Mouse (Mus musculus) liver, embryonic 15.5 days (tissue): ENCODE measurements around the gene Izumo2. TPM values are rescaled to one million over a fixed set of nuclear protein-coding genes. Genes with fewer than 3 reads are reported as not detected.

ENCODE experiments used
- ATAC-seq: fragments of 200-750 bp; cut with Nextera tagmentation; 2 replicates; pipeline ENCODE4 v1.8.0; 2017; ENCODE audit warnings: moderate number of reproducible peaks, mild to moderate bottlenecking, moderate library complexity; ENCODE audit not compliant: insufficient read depth
- H3K27ac ChIP-seq: fragments of 300-500 bp; sonication (generic); replicated peaks from 2 replicates; pipeline ENCODE4 v1.5.1; 2015; ENCODE audit warnings: mild to moderate bottlenecking, inconsistent platforms
- H3K27me3 ChIP-seq: fragments of 300-500 bp; sonication (generic); 2 replicates; pipeline ENCODE4 v1.6.1; 2015; ENCODE audit warnings: mild to moderate bottlenecking, inconsistent platforms
- H3K36me3 ChIP-seq: fragments of 300-500 bp; sonication (generic); replicated peaks from 2 replicates; pipeline ENCODE4 v1.6.1; 2015; ENCODE audit warnings: moderate library complexity, mild to moderate bottlenecking, inconsistent platforms
- H3K4me1 ChIP-seq: fragments of 300-500 bp; sonication (generic); replicated peaks from 2 replicates; pipeline ENCODE4 v1.6.1; 2015; ENCODE audit warnings: inconsistent platforms
- H3K4me2 ChIP-seq: fragments of 300-500 bp; sonication (generic); 2 replicates; pipeline ENCODE4 v1.6.1; 2015; ENCODE audit warnings: moderate library complexity, mild to moderate bottlenecking, inconsistent platforms
- H3K4me3 ChIP-seq: fragments of 300-500 bp; sonication (generic); replicated peaks from 2 replicates; pipeline ENCODE4 v1.5.1; 2015; ENCODE audit warnings: mild to moderate bottlenecking, inconsistent platforms
- H3K9ac ChIP-seq: fragments of 300-500 bp; sonication (generic); 2 replicates; pipeline ENCODE4 v1.6.1; 2015; ENCODE audit warnings: moderate library complexity, mild to moderate bottlenecking, inconsistent platforms
- H3K9me3 ChIP-seq: fragments of 300-500 bp; sonication (generic); replicated peaks from 2 replicates; pipeline ENCODE4 v1.6.1; 2016; ENCODE audit warnings: inconsistent platforms
- WGBS: fragments of 180-500 bp; shearing (Covaris S2); methylation state at CpG from one replicate; pipeline ENCODE4 v1.1.7; 2015; ENCODE audit warnings: mixed read lengths; ENCODE audit not compliant: insufficient replicate concordance; 5-methylcytosine and 5-hydroxymethylcytosine counted together
- polyA plus RNA-seq: library from polyadenylated mRNA; unstranded; fragments of >200 nt; fragmentation: Nextera tagmentation; extraction: Ambion mirVana; gene quantifications from 2 replicates; pipeline ENCODE4 v1.2.1, GENCODE M21; 2015

Izumo2 gene
- polyA plus RNA-seq, 1 experiment from 2014 or later: not detected

- ATAC-seq: no peak
- peaks cover 24% of the 10 kb centered on the region for H3K27me3 ChIP-seq
- H3K27ac ChIP-seq: no peak overlapping the region
- H3K9ac ChIP-seq: no peak overlapping the region
- 0 out of 2 replicates have a peak, but pooled peaks cover 11% of the 10 kb centered on the region for H3K4me1 ChIP-seq
- no peak overlapping the region for H3K4me3 ChIP-seq
- H3K9me3 ChIP-seq: 0 out of 2 replicates have a peak, but pooled peaks cover 3% of the 10 kb centered on the region
- H3K36me3 ChIP-seq: no peaks in the 10 kb centered on the region
- 60% methylated on average over 4 of the region's 4 CpGs for WGBS
- H3K4me2 ChIP-seq: no peak overlapping the region
These were observed 34.0 kb upstream of the Izumo2 start for GRCm38 (mm10) chr7:44674511-44674910.

DNA sequence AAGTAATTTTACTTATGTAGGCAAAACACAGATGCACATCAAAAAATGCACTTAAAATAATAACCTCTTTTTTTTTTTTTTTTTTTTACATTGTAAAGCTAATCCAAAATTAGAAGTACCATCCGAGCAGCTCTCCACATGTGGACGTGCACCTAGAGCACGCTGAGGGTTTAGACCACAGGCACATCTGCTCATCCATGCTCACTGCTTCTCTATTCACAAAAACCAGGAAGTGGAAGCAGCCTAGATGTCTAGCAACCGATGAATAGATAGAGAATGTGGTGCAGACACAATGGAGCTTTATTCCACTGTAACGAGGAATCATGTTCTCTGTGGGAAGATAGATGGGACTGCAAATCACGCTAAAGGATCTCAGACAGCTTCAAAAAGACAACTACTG, 33.4 kb upstream of the Izumo2 start:
- no peak for ATAC-seq

DNA sequence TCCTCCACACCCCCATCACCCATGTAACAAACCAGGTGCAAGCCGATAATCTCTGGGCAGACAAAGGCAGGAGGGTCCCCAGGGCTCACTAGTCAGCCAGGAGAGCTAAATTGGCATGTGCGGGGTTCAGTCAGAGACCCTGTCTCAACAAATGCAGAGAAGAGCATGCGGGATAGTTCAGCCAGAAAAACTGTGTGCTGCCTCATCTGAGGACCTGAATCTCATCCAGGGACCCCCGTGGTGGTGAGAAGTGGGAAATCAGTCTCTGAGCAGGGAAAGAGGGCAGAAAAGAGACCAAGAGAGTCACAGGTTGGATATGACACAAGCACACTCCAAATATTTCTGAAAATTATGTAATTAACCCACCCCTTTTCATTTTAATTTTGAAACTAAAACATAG, 32.4 kb upstream of the Izumo2 start:
- ATAC-seq: no peak
- Histone ChIP-seq H3K27ac (no peak overlapping the region), H3K9ac (no peak overlapping the region), H3K4me3 (no peak overlapping the region), H3K4me1 (0 out of 2 replicates have a peak, but pooled peaks cover 6% of the 10 kb centered on the region), H3K9me3 (0 out of 2 replicates have a peak, but pooled peaks cover 3% of the 10 kb centered on the region), H3K4me2 (no peak overlapping the region), H3K27me3 (peaks cover 10% of the 10 kb centered on the region), H3K36me3 (no peaks in the 10 kb centered on the region)
- WGBS: 51% methylated on average over 4 of the region's 4 CpGs

More for the DNA sequence above, 33.4 kb upstream of the Izumo2 start:
- Histone ChIP-seq H3K27me3 (peaks cover 19% of the 10 kb centered on the region), H3K4me3 (no peak overlapping the region), H3K9me3 (0 out of 2 replicates have a peak, but pooled peaks cover 3% of the 10 kb centered on the region), H3K9ac (no peak overlapping the region), H3K36me3 (no peaks in the 10 kb centered on the region), H3K27ac (no peak overlapping the region), H3K4me2 (no peak overlapping the region), H3K4me1 (0 out of 2 replicates have a peak, but pooled peaks cover 11% of the 10 kb centered on the region)
- 55% methylated on average over 6 of the region's 6 CpGs for WGBS

DNA sequence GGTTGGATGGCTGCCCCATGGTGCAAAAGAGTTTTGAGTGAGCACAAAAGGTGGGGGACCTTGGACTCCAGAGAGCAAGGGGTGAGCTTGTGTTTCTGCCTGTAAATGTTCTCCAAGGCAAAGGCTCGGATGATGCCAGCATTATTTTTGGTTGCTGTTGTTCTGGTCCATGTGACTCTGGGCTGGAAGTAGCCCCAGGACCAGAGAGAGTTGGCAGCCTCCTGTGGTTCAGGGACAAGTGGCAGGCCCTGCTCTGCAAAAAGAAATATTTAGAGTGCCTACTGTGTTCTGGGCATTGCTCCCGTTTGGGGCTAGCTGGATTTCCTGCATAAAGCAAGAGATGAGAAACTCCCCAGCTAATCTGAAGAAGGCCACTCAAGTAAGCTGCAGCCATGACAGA, 31.9 kb upstream of the Izumo2 start:
- H3K4me3 ChIP-seq: no peak overlapping the region
- ATAC-seq: no peak
- WGBS: 42% methylated on average over 2 of the region's 2 CpGs

GRCm38 (mm10) chr7:44683656-44684055, 24.9 kb upstream of the Izumo2 start:
- Histone ChIP-seq H3K4me2 (no peak overlapping the region), H3K27ac (no peak overlapping the region; the same call in 1 of the 2 replicates)
- peak; percentile 58 for ATAC-seq

More for the DNA sequence above, 31.9 kb upstream of the Izumo2 start:
- Histone ChIP-seq H3K4me2 (no peak overlapping the region), H3K27ac (no peak overlapping the region), H3K4me1 (0 out of 2 replicates have a peak, but pooled peaks cover 2% of the 10 kb centered on the region), H3K27me3 (0 out of 2 replicates have a peak, but pooled peaks cover 5% of the 10 kb centered on the region), H3K9ac (no peak overlapping the region), H3K36me3 (no peaks in the 10 kb centered on the region), H3K9me3 (0 out of 2 replicates have a peak, but pooled peaks cover 3% of the 10 kb centered on the region)

GRCm38 (mm10) chr7:44685531-44686402, 22.8 kb upstream of the Izumo2 start:
- Histone ChIP-seq H3K9me3 (no peaks in the 10 kb centered on the region), H3K27ac (no peak overlapping the region), H3K4me3 (no peak overlapping the region), H3K36me3 (no peaks in the 10 kb centered on the region), H3K9ac (no peak overlapping the region), H3K4me2 (no peak overlapping the region), H3K4me1 (peaks cover 6% of the 10 kb centered on the region; the same call in 1 of the 2 replicates), H3K27me3 (no peaks in the 10 kb centered on the region)
- no peak for ATAC-seq
- 38% methylated on average over 17 of the region's 17 CpGs for WGBS

More at GRCm38 (mm10) chr7:44683656-44684055, 24.9 kb upstream of the Izumo2 start:
- 64% methylated on average over 8 of the region's 8 CpGs for WGBS
- H3K27me3 ChIP-seq: no peaks in the 10 kb centered on the region
- peaks cover 6% of the 10 kb centered on the region; the same call in 1 of the 2 replicates for H3K4me1 ChIP-seq
- no peak overlapping the region for H3K9ac ChIP-seq
- H3K4me3 ChIP-seq: no peak overlapping the region
- H3K9me3 ChIP-seq: no peaks in the 10 kb centered on the region
- H3K36me3 ChIP-seq: no peaks in the 10 kb centered on the region

DNA sequence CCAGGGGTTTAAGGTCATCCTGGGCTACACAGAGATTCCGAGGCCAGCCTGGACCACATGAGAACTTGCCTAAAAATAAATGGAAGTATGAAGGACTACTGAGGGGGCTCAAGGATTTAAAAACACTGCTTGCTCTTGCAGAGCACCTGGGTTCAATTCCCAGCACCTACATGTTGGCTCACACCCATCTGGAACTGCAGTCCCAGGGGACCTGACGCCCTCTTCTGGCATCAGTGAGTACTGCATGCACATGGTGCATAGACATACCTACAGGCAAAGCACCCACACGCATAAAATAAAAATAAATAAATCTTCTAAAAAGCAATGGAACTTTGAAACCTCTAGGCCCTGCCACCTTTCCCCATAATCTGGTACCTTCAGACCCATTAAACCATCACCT, 19.7 kb upstream of the Izumo2 start:
- 49% methylated on average over 3 of the region's 3 CpGs for WGBS
- no peaks in the 10 kb centered on the region for H3K36me3 ChIP-seq
- H3K27ac ChIP-seq: no peak overlapping the region
- H3K9ac ChIP-seq: no peak overlapping the region
- no peak overlapping the region for H3K4me2 ChIP-seq
- H3K4me3 ChIP-seq: no peak overlapping the region
- no peaks in the 10 kb centered on the region for H3K9me3 ChIP-seq
- H3K4me1 ChIP-seq: peaks cover 6% of the 10 kb centered on the region; the same call in 1 of the 2 replicates
- H3K27me3 ChIP-seq: no peaks in the 10 kb centered on the region
- no peak for ATAC-seq

DNA sequence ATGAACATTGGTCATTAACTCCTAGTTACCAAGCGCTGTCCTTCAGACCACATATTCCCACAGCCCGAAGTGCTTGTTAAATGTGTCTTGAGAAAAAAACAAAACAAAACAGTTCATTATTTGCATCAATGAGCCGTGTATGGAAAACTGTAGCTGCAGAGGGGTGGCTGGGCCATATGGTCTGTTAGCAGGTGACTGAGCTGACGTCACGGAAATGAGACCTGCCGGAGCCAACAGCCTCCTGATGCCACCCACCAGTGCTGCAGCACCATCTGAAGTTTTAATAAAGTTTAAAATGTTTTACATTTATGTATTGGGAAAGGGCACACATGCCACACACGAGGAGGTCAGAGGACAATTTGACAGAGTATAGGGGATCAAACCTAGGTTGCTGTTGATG, 19.2 kb upstream of the Izumo2 start:
- WGBS: 73% methylated on average over 7 of the region's 7 CpGs
- no peak for ATAC-seq
- no peak overlapping the region for H3K4me2 ChIP-seq

DNA sequence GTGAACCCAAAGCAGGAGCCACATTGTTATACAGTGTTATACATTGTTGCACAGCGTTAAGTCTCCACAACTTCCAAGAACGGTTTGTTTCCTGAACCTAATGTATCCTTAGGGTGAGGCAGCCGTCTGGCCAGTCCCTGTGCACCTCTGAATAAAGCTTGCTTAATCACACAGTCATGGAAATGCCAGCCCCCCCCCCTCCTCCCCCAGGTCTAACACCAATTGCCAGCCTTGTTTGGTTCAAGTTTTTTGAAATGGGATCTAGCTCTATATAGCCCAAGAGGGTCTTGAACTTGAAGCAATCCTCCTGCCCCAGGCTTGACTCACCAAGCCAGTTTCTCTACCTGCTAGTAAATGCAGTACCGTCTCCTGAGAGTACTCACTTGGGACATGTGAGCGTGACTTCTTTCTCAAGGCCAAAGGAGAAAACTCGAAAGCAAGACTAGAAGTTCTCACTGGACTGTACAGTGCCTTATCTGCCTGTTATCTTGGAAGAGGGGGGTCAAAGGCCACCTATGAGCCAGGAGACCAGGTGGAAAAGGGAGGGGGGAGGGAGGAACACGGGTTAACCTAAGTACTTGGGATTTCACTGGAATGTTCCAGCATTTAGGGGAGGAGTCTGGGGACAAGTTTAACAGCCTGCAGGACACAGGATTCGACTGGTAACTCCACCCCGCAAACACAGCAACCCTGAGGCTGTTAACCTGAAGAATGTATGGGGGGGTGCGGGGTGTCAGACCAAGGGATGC, 14.9 kb upstream of the Izumo2 start:
- Histone ChIP-seq H3K4me2 (no peak overlapping the region), H3K9ac (no peak overlapping the region), H3K9me3 (no peaks in the 10 kb centered on the region), H3K36me3 (no peaks in the 10 kb centered on the region), H3K4me1 (peaks cover 8% of the 10 kb centered on the region; the same call in 1 of the 2 replicates), H3K27me3 (peaks cover 8% of the 10 kb centered on the region; the same call in 1 of the 2 replicates), H3K4me3 (no peak overlapping the region), H3K27ac (no peak overlapping the region)
- ATAC-seq: no peak
- 50% methylated on average over 10 of the region's 10 CpGs for WGBS

More for the DNA sequence above, 19.2 kb upstream of the Izumo2 start:
- no peak overlapping the region for H3K9ac ChIP-seq
- H3K27me3 ChIP-seq: no peaks in the 10 kb centered on the region
- H3K4me1 ChIP-seq: peaks cover 3% of the 10 kb centered on the region; the same call in 1 of the 2 replicates
- no peaks in the 10 kb centered on the region for H3K36me3 ChIP-seq
- no peak overlapping the region for H3K4me3 ChIP-seq
- H3K27ac ChIP-seq: no peak overlapping the region
- H3K9me3 ChIP-seq: no peaks in the 10 kb centered on the region

DNA sequence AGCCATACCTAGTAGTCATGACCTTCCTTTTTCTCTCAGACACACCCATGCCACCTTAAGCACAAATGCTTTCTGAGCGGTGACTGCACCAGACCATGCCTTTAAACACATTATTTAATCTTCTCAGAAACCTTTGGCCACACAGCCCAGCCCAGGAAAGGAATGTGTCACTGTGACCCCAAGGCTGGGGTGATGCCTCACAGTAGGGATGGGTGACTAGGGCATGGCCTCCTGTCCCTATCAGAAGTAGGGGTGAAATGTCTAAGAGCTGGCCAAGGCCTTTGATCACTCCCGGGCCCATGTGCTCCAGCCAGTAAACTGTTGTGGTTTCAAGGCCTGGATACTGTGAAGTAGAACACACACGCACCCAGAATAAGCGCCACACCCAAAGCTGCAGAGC, 13.3 kb upstream of the Izumo2 start:
- Histone ChIP-seq H3K9me3 (no peaks in the 10 kb centered on the region), H3K27me3 (peaks cover 8% of the 10 kb centered on the region; the same call in 1 of the 2 replicates), H3K27ac (no peak overlapping the region), H3K4me2 (no peak overlapping the region), H3K4me1 (peaks cover 8% of the 10 kb centered on the region; the same call in 1 of the 2 replicates), H3K4me3 (no peak overlapping the region), H3K9ac (no peak overlapping the region), H3K36me3 (no peaks in the 10 kb centered on the region)
- WGBS: 50% methylated on average over 4 of the region's 4 CpGs
- 0 out of 2 replicates have a peak, but pooled peaks have one; percentile 37 for ATAC-seq
